Mouse (Mus musculus): Measurements from ENCODE around the gene Zfp791.

- TF ChIP-seq CTCF (IDR thresholded peaks at IDR 0.05; ENCODE audit: extremely low read depth, insufficient read depth, low read length) (no peak), POLR2A (IDR thresholded peaks at IDR 0.05; ENCODE audit: extremely low read depth, insufficient read depth, low read length) (no peak)
Measured at GRCm38 (mm10) chr8:85067155-85067554, 55.7 kb downstream of the Zfp791 start.

Measured in cortical plate, adult 2 months (tissue).